Mouse (Mus musculus): ENCODE data around the gene Pld4.
A peak's percentile ranks its signal among the peaks of the same experiment; 100 is the strongest.

Pld4 gene

DNA sequence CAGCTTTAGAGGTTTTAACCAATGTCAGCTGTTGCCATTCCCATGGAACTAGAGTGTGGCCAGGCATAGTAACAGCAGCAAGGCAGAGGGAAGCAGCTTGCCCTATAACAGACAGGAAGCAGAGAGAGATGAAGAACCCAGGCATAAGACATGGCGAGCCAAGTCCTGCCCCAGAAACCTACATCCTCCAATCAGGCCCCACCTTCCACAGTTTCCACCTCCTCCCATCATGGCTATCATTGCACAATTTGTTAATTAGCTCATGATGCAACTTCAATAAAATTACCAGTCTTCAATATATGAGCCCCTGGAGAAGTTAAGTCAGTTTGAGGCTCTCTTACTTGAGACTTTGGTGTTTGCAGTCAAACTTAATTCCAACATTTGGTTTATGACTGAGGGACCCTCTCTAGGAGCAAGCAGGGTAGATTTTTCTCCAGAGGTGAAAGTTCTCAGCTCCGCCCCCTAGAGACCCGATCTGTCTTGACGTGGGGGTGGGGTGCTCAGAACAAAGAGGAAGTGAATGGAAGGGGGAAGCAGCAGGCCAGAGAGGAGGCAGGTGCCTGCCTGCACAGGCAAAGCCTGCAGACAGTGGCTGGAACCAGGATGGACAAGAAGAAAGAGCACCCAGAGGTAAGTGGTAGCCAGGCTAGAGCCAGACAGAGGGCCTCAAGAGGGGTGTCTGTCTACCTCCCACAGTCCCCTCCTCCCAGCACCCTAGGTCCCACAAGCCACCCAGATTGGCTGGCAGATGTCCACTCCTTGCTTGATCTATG is at the start of gene Pld4:
TSS of gene Pld4 (plus strand) at position 502 of the 773 bp plus-strand sequence.
- DNase-seq = peak; percentile 45

GRCm38 (mm10) chr12:112713984-112714383 is 46.5 kb upstream of the Pld4 start:
- no peak for DNase-seq

GRCm38 (mm10) chr12:112717140-112717539 is 43.3 kb upstream of the Pld4 start:
- DNase-seq = peak; percentile 70

DNA sequence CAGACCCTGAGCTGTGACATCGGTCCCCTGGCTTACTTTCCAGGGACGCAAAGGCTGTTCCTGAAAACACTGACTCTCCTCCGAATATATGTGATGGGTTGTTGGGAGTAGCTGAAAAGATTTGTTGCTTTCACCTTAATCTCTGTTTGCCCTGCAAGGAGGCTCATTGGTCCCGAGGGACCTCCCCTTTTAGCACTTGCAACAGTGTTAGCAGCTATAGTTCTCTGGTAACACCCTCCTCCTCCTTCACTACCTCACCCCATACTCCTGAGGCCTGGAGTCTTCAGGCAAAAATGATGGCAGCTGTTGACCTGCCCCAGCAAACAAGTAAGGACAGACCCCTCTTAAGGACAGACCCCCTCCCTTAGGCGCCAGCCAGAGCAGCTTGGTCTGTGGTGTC is 41.5 kb upstream of the Pld4 start:
- DNase-seq = no peak

DNA sequence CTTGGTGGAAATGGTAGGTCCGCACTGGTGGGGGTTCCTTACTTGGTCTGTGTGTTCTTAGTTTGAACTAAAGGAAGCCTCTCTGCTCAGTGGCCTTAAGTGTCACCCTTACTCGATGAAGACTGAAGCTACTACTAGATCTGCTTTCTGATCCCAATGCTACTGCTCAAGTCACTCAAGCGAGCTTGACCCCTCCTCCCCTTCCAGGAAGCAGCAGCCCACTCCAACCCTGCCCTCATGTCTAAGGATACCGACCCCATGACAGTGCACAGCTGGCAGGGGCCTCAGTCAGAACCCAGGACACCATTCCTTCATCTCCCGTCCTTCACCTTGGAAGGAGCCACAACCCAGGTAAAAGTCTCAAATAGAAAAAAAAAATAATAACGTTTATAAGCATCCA is 40.2 kb upstream of the Pld4 start, which contains the start of gene Cep170b:
TSS of gene Cep170b (plus strand) at position 240 of the 400 bp plus-strand sequence.
- no peak for DNase-seq

DNA sequence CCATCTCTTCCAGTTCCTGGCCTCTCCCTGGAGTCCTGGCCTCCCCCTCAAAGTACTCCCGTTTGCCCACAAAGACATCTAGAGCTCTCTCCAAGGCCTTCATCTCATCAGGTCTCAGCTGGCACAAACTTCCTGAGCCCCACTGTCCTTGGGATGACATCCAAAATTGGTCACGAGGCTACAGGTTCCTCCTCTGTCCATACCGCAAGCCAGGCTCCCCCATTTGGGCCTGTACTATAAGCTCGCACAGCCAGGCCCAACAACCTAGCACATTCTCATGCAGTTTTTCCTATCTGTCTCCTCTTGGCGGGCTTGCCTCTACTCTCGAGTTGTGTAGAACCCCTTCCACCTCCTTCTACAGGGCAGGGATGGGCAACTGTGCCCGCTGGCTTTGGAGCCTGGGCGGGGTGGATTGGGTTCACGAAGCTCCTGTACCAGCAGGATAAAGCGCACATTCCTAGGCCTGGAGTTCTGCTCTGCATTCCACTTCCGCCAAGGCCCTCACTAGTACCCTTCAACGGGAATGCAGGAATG is 39.5 kb upstream of the Pld4 start:
- DNase-seq = no peak

DNA sequence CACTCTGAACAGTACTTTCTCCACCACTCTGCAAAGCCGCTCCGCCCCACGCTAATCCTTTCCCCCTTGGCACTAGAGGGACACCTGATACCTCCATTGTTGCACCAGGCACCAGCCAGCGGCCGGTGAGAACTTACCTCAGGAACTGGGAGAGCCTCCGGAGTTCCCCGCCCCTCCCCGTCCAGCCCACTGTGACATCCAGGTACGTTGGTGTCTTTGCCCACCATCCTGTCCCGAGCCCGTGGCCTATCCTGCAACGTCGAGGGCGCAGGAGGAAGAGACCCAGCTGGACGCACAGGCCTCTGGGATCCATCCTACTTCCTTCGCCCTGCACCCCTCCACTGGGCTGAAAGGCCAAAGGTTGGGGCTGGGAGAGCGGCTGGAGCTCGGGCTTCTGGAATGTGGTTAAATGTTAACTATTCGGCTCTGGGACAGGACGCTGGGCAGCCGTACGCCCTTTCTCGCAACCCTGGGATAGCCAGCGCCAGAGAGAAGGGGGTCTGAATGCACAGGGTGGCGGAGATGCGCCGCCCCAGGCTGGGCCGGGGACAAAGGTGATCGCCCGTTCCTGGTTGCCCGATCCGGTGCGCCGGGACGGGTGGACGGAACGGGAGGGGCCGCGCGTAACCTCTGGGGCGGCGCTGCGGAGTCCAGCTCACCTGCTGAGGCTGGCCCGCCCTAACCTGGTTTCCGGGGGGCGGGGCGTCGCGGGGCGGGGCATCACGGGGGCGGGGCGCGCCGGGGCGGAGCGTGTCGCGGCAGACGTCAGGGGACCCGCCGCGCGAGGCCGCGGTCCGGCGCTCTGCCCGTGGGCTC is 38.8 kb upstream of the Pld4 start:
- peak; percentile 54 for DNase-seq

DNA sequence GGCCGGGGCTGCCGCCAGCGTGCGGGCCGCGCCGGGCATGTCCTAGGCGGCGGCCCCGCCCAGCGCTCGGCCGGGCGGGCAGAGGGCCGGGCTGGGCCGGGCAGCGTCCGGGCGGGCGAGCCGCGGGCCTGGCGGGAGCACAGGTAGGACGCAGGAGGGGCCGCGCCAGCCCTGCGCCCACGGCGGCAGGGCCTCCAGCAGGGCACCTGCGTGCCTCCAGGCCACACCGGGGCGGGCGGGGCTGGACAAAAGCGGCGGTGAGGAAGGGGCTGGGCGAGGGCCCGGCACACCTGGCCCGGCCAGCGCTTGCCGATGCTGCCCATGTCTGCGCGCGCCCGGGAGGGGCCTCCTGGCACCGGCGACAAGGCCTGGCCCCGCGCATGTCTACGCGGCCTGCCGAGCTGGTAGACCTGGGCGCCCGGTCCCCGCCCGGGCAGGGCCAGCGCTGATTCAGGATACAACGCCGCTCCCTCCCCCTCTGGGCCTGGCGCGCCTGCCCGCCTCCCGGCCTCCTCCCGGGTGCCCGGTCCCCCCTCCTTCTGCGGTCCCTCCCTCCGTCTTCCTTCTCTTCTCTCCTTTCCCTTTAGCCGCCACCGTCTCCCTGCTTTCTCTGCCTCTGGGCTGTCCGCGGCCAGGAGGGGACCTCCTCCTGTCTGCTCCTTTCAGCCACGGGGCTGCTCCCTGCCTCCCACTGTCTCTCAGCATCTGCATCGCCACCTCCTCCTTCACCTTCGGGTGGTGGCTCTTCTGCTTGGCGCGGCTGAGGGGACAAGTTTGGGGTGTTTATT is 38.0 kb upstream of the Pld4 start:
- peak; percentile 28 for DNase-seq

DNA sequence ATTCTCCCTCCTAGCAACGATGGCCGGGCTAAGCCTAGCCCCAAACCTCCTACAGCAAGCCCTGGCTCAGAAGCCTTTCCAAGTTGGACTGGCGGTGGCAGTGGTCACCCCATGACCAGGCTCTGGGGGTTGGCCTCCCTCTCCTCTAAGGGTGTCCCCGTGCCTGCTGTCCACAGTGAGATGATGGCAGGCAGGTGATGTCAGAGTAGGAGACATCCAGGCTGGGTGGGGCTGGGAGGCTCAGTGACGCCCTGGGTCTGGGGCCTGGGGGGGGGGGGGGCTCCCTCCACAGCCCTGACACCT is 37.5 kb upstream of the Pld4 start:
- no peak for DNase-seq

DNA sequence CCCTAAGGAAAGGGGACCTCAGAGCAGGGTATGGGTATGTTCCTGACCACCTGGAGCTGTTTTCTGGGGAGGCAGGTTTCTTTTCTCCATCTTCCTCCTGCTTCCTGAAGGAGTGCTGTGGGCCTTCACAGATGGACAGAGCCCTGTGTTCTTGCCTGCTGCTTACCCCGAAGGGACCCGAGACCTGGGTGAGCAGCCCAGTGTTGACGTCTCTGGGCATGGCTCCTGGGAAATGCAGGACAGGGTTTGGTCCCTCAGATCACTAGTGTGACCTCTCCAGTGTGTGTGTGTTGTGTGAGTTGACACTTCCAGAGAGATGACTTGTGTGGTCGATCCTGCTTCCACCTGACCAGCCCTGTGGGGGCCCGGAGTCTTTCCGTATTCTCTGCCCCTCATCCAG is 37.0 kb upstream of the Pld4 start:
- no peak for DNase-seq

- DNase-seq = peak; percentile 75
Measured at GRCm38 (mm10) chr12:112724077-112724805, 36.2 kb upstream of the Pld4 start.

DNA sequence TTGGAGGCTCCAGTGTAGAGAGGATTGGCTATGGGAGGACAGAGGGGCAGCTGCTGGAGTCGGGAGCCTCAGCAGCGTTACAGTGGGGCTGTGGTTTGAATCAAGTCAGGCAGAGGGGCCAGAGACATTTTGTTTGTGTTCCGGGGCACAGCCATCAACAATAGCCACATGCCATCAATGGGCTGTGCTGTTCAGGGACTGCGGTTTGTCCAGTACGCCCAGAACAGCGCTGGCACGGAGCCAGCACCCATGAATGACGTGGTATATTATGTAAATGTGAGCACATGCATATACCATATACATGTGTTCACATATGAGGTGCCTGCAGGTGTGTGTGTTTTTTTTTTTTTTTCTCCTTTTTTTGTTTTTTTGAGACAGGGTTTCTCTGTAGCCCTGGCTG is 32.7 kb upstream of the Pld4 start:
- DNase-seq = no peak

DNA sequence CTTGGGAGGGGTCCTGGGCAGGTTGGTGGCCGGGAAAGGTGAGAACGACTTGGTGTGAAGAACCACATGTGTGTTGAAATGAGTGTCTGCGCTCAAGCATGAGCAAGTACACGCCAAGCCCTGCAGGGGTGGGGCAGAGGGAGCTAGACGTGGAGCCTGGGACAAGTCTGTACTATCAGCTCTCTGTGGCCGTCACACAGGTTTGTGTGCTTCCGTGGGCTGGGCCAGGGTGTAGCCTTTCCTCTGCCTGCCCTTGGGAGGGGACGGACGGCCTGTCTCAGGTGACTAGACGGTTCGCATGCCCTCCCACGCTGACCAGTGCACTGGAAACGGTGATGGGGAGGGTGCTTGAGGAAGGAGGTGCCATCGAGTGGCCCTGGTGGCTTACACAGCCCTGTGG is 29.6 kb upstream of the Pld4 start:
- no peak for DNase-seq

DNA sequence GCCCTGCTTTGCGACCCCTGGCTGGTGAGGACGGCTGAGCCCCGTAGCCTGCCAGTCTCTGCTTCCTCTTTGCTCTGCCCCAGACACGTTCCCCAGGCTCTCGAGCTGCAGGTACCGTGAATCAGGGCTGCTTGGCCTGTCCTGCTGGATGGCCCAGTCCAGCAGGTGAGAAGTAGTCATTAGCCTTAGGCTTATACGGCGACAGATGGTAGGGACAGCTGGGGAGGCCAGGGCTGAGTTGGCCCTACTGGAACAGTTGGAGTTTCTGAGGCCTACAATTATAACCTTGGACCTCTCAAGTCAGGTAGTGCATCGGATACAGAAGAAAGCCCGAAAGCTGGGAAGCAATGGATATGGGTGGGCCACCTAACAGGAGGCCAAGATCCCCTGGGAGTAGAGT is 27.9 kb upstream of the Pld4 start:
- no peak for DNase-seq

DNA sequence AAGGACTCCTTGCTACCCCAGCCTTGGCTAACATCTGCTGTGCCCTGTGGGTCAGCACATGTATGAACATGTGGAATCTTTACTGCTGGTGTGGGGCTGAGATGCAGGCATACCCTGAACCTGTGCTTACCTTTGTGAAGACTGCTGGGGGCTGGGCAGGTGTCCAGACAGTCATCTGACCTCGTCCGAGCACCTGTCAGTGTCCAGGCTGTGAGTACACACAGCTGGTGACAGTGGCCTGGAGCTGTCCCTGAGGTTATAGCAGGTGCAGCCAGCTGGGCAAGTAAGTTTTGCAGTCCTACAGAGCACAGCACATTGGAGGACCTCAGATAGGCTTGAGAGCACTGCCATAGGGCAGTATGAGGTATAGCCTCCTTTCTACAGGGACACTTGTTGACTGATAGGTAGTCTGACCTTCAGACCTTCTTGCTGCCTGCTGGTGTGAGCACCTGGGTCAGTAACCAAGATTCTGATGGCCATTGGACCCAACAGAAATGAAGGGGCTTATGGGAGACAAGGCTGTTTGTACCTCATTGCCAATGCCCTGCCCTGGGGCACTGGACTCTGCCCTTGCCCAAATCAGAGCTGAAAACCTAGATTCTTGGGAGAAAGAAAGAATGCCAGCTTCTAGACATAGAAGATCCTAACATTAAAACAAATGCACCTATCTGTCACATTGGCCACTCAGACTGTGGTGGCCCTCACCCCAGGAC is 26.2 kb upstream of the Pld4 start:
- DNase-seq = no peak

- no peak for DNase-seq
Measured at GRCm38 (mm10) chr12:112734881-112735655, 25.4 kb upstream of the Pld4 start.

DNA sequence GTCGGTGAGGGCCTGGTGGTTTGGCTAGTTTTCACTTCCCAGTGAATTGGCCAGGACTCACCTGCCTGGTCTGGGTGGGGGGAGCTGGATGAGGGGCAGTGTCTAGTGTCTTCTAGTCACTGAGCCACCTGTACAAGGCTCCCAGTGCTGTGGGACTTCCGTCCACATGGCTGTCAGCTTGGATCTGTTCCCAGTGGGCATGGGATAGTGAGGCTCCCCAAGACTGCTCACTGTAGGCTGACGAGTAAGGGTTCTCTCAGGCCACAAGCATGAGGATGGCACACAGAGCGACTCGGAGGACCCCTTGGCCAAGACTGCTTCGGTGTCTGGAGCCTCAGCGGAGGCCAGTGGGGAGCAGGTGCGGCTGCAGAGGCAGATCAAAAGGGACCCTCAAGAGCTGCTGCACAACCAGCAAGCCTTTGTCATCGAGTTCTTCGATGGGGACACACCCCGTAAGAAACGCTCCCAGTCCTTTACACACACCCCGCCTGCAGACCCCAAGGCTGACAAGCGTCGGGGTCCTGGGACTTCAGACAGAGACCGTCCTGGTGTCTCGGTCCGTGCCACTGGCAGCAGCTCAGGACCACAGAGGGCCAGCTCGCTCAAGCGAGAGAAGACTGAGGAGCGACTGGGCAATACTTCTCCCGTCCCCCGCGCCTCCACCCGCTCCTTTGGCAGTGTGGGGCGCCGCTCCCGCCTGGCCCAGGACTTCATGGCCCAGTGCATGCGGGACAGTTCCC is 24.4 kb upstream of the Pld4 start:
- DNase-seq = no peak

GRCm38 (mm10) chr12:112736636-112736925 is 23.9 kb upstream of the Pld4 start:
- no peak for DNase-seq

DNA sequence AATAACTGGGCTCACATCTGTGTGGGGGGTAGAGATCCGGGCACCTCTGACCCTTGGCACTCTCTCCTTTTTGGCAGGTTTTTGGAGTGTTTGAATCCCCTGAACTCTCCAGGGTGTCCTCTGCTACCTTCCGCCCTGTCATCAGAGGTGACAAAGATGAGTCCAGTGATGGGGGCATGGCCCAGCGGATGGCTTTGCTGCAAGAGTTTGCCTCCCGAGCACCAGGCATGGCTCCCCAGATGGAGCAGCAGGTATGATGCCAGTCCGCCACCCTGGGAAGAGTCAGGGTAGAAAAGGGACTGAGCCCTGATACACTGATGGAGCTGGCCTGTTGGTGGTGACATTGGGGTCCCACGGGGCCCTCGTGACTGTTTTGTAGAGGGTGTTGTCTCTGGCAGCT is 23.4 kb upstream of the Pld4 start:
- no peak for DNase-seq

GRCm38 (mm10) chr12:112737761-112738160 is 22.7 kb upstream of the Pld4 start:
- no peak for DNase-seq
